Mouse (Mus musculus) left cerebral cortex, postnatal 14 days (tissue): ENCODE measurements around the gene Ddx19b. TPM values are rescaled to one million over a fixed set of nuclear protein-coding genes. Genes with fewer than 3 reads are reported as not detected.
"Not testable (repeated sequence)": the region's sequence is repeated elsewhere in the genome, so short reads cannot be mapped to it uniquely, and the experiment has no call there.

Source experiments
- DNase-seq, 2 experiments: peaks; one replicate each; pipeline ENCODE4 v3.0.0; 2021 to 2022; ENCODE audit warnings: low spot score in 2 of 2, mixed read lengths in 1 of 2
- intact Hi-C: fragments of 180-260 bp; cut with DNase I; formaldehyde crosslinking; loops from one replicate; pipeline ENCODE4 v1.15.1; 2025
- long read RNA-seq, 2 experiments: library from polyadenylated mRNA; stranded (forward); transcript quantifications; one replicate each; pipeline ENCODE4 v2.0.0; 2021
- total RNA-seq, 2 experiments: library from RNA; stranded (reverse); gene quantifications; 2 replicates each; pipeline ENCODE4 v1.2.3; 2021

Ddx19b gene
- 10 to 100 TPM; 28.9 to 29.0 TPM for total RNA-seq
- long read RNA-seq, experiment 1, full-length matches to known transcripts: 12 of 16 reads
- long read RNA-seq, experiment 1, partial matches to known transcripts: 1 of 16 reads
- long read RNA-seq, experiment 1, other reads (novel, unspliced or antisense): 3 of 16 reads
- long read RNA-seq, experiment 2, full-length matches to known transcripts: 12 of 17 reads
- long read RNA-seq, experiment 2, partial matches to known transcripts: 0 of 17 reads
- long read RNA-seq, experiment 2, other reads (novel, unspliced or antisense): 5 of 17 reads

- intact Hi-C loops: no loop called here
Measured at GRCm38 (mm10) chr8:111031572-111031971, at the start of gene Ddx19b. Gene Ddx19b, minus strand, starts transcription at chr8:111031751.

GRCm38 (mm10) chr8:111079861-111080271, 48.3 kb upstream of the Ddx19b start:
- DNase-seq: no peak
- intact Hi-C loops: no loop called here

More at GRCm38 (mm10) chr8:111031572-111031971, at the start of gene Ddx19b:
- no peak for DNase-seq

DNA sequence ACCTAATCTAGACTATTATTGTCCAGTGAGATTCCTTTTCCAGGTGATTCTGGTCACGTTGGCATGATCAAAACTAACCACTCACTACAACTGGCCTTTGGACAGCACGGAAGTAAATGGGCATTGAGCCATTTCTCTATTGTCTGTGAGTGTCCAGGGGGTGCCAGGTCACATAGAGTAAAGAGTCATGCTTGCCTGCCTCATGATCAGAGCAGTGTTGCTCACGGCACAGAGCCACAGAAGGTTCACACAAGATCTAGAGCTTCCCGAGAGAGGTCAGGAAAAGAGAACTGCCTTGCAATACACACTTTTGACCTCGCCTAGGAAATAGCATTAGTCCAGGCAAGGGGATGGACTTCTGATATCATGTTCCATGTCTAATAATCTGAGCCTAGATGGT, 47.9 kb upstream of the Ddx19b start:
- intact Hi-C loops: no loop called here
- DNase-seq: no peak

DNA sequence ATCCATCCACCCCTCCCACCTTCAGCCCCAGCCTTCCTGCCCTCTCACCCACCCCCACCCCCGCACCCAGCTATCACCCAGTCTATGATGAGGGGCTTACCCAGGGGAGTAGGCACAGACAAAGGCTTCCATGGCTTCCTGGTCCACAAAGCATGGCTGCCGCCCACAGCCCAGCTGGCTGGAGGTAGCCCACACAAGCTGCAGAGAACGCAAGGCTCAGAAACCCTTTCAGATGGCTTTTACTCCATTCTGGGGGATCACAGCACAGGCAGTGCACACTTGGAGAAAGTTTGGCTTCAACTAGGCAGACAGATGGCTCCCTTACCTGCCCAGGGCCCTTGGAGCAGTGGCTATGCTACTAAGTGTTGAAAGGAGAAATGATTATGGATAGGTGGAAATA, 44.4 kb upstream of the Ddx19b start:
- DNase-seq: peak; percentile 35 to 49
- intact Hi-C loops: no loop called here

DNA sequence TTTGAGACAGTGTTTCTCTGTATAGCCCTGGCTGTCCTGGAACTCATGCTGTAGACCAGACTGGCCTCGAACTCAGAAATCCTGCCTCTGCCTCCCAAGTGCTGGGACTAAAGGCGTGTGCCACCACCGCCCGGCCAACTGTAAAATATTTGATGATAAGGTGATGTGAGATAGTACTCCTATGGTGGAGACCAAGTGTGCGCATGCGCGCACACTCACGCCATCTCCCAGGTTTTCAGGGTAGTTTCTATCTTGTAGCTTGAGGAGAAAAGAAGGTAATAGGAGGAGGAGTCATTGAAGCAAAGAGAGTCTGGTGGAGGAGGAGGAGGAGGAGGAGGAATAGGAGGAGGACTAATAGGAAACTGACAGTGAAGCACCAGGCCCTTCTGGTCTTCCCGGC, 37.1 kb upstream of the Ddx19b start:
- DNase-seq, intact Hi-C loops: not testable (repeated sequence)

- intact Hi-C loops: no loop called here
- DNase-seq: no peak
Measured at GRCm38 (mm10) chr8:111067439-111067838, 35.9 kb upstream of the Ddx19b start.

DNA sequence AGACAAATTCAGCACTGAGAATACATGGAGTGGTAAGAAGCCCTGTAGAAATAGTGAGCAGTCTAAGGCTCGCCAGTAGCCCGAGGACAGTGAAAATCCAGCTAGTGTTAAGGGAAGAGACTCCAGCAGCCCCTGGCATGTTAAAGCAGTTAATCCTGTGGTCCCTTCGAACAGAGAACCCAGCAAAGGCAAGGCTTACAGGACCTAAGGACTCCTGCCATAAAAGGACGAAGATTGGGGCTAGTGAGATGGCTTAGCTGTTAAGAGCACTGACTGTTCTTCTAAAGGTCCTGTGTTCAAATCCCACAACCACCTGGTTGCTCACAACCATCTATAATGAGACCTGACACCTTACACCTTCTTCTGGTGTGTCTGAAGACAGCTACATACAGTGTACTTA, 34.8 kb upstream of the Ddx19b start:
- no peak for DNase-seq

GRCm38 (mm10) chr8:111062893-111063292, 31.3 kb upstream of the Ddx19b start:
- intact Hi-C loops: loop anchor here (2.0 kb wide), 1 partner anchor 28 kb away; no protein-coding TSS in a partner anchor

More for the DNA sequence above, 34.8 kb upstream of the Ddx19b start:
- intact Hi-C loops: no loop called here

DNA sequence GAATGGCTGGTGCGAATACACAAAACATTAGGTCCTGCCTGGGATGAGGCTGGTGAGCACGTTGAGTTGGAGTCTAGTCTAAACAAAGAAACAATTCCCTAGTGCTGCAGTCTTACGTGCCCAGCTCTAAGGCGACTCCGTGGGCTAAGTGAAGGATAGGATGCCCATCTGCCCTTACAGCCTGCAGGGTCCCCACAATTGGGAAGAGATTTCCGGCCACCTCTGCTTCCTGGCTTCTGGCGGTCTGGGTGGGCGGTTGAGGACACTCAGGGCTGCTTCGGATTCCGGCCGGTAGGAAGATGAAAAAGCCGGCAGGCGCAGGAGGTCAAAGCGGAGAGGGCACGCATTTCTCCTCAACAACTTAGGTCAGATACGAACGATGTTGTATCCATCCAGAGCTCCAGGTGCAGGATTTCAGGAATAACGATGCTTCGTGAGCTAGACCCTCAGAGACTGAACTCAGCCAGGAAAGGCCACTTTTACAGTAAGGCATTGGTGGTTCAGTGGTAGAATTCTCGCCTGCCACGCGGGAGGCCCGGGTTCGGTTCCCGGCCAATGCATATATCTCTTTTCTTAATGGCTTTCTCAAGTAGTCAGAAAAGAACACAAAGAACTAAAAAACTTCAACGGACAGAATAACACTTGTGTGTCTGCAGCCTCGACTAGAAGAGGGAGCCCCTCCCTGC, 30.7 kb upstream of the Ddx19b start:
- peak; percentile 92 to 97 for DNase-seq
- intact Hi-C loops: loop anchor here (2.0 kb wide), 1 partner anchor 29 kb away; no protein-coding TSS in a partner anchor

More at GRCm38 (mm10) chr8:111062893-111063292, 31.3 kb upstream of the Ddx19b start:
- no peak for DNase-seq

- intact Hi-C loops: loop anchor here (2.0 kb wide), 1 partner anchor 29 kb away; no protein-coding TSS in a partner anchor
- DNase-seq: no peak
Measured at GRCm38 (mm10) chr8:111061688-111062071, 30.1 kb upstream of the Ddx19b start.

DNA sequence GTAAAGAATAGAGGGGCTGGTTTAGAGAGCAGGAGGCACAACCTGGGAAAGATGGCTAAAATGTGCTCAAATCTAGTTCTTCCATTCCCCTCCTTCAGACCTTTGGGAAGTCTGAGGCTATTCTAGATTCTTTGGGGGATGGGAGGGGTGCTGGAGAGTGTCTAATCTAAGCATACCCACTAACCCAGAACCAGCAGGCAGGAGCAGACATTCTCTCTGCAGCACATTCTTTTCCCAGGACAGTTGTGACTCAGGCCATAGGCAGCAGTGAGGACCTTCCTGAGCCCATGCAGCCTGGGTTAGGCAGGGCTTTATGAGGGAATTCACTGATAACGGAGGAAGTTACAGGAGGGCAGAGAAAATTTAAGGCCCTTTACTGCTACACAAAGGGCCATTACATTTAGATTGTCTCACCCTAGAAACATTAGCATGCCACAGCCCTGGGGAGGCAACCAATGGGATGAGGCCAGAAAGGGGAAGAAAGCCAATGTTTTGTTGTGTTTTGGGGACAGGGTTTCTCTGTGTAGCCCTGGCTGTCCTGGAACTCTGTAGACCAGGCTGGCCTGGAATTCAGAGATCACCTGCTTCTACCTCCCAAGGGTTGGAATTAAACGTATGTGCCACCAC, 27.5 kb upstream of the Ddx19b start:
- intact Hi-C loops: no loop called here
- no peak for DNase-seq

- intact Hi-C loops: no loop called here
- peak; percentile 32 to 36 for DNase-seq
Measured at GRCm38 (mm10) chr8:111056691-111057293, 25.2 kb upstream of the Ddx19b start.

GRCm38 (mm10) chr8:111056158-111056663, 24.7 kb upstream of the Ddx19b start, which contains the start of gene Exosc6:
Gene Exosc6, plus strand, starts transcription at chr8:111056339.
- intact Hi-C loops: no loop called here

GRCm38 (mm10) chr8:111055661-111056060, 24.1 kb upstream of the Ddx19b start:
- intact Hi-C loops: no loop called here
- DNase-seq: no peak

More at GRCm38 (mm10) chr8:111056158-111056663, 24.7 kb upstream of the Ddx19b start, which contains the start of gene Exosc6:
- DNase-seq: peak; percentile 92 to 95

DNA sequence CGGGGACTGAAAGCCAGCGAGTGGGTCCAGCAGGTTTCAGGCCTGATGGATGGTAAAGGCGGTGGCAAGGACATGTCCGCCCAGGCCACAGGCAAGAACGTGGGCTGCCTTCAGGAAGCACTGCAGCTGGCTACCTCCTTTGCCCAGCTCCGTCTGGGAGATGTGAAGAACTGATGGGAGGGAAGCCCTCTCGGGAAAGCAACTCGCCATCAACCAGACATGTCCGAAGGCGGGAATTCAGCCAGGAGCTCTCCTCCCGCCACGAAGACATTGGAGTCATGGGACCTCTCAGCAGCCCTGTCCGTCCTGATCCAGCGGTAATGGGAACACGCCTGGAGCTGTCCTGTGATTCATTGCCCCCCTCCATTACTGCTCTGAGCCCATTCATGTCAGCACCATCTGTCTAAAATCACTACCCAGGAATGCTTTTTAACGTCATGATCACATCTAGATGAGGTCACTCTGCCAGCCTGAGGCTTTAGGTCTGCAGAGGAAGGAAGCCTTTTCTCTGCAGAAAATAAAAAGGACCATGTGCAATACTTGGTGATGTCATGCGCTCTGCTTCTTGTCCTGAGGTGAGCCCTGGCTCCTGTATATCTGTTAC, 23.6 kb upstream of the Ddx19b start:
- no peak for DNase-seq
- intact Hi-C loops: no loop called here

GRCm38 (mm10) chr8:111053827-111054518, 22.4 kb upstream of the Ddx19b start:
- DNase-seq: no peak
- intact Hi-C loops: no loop called here

DNA sequence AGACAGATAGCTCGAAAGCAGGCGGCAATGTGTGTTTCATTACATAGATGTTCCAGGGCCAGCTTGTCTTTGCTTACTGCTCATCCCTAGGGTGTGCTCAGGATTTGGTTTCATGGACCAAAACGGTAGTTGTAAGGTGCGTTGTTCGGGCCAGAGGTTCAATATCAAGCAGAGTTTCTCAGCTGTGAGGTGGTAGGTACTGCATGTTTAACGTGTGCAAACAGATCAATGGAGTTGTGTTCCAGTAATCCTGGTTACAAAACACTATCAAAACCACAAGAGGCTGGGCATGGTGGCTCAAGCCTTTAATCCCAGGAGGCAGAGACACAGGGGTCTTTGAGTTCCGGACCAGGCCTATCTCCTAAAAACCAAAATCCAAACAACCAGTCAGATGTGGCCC, 17.6 kb upstream of the Ddx19b start:
- no peak for DNase-seq
- intact Hi-C loops: no loop called here

DNA sequence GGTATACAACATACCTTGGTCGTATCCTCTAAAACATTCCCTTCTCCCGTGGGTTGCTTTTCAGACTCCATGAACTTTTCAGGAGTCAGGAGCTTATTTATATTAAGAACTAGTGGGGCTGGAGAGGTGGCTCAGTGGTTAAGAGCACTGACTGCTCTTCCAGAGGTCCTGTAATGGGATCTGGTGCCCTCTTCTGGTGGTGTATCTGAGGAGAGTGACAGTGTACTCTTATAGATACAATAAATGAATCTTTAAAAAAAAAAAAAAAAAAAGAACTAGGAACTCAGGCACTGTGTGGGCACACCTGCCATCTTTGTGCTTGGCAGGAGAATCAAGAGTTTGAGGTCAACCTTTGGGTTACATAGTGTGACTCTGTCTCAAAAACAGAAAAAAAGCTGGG, 17.1 kb upstream of the Ddx19b start:
- DNase-seq: no peak
- intact Hi-C loops: no loop called here
